Mouse (Mus musculus) WW6 (cell line): Measurements from ENCODE around the gene Cep295nl.
"Not testable (repeated sequence)": the region's sequence is repeated elsewhere in the genome, so short reads cannot be mapped to it uniquely, and the experiment has no call there.

ENCODE experiments used
- DNase-seq: peaks from one replicate; pipeline ENCODE4 v3.0.0-alpha.2; 2013; ENCODE audit warnings: low read depth, low spot score

The Cep295nl gene

DNA sequence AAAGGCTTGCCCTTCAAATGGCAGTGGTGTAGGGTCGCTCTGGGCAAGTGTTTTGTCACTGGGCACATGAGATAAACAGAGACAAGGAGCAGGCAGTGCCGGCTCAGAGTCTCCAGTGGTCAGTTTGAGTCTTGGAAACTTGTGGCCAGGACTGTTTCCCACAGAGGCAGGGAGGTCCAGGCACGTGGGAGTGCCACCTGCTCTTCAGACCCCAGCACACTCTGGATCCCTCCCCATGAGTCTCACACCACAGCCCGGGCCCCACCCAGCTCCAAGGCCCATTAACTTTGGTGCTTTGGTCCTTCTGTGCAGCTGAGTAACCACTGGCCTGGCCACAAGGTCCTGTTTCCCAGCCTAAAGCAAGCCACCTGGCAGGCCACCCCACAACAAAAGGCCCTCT lies 20.3 kb downstream of the Cep295nl start:
- DNase-seq: no peak

- DNase-seq: no peak
These were observed 20.8 kb downstream of the Cep295nl start for GRCm38 (mm10) chr11:118321500-118321899.

DNA sequence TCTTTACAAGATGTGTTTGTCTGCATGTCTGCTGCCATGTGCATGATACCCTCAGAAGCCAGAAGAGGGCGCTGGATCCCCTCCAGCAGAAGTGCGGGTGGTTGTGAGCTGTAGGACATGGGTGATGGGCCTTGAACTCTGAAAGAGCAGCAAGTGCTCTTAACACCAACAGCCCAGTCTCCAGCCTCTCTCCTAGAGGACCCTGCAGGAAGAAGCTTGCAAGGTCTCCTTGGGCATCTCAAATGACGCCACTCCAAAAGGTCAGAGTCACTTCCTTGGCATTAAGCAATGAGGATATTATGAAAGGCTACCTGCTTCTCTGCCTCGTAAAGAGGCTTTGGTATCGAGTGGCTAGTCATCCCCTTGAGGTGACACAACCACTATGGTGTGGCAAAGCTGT lies 23.6 kb downstream of the Cep295nl start:
- DNase-seq: peak; percentile 39

DNA sequence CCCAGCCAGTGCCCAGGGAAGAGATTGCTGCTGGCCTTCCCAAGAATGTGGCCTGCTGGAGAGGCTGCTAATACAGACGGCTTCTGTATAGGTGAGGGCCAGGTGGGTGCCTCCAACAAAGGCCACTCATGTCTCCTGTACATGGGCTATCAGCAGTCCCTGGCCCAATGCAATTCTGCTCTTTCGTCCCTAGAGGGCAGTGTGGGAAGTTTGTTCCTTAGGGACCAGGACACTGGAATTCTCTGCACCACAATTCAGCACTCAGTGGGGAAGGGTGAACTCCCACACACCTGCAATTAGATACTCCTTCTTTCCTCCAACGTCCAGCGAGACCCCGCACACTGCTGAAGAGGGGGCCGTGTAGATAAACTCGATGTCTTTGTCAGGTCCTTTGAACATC lies 25.2 kb downstream of the Cep295nl start:
- peak; percentile 56 for DNase-seq

DNA sequence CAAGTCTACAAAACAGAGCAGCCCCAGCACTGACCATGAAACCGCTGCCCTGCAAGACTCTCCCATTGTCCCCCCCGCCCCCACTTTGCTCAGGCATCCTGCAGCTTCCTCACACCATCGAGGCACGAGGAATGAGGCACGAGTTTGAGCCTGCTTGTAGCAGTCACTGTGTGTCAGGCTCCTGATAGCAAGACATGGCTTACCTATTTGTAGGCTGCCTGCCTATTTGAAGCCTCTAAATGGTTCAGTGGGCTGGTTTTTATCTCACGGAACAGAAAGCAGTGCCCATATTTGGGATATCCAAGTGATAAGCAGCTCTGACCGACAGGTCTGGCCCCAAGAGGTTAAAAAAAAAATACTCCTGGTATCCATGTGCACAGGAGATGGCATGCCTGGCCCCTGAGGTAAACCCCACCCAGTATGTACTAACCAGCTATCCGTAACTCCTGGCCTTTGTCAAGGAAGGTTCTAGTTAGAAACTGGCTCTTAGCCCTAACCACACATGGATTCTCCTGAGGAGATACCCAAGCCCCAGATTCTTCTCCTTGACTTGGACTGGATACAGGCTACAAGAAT lies 26.0 kb downstream of the Cep295nl start:
- no peak for DNase-seq

- DNase-seq: no peak
These were observed 30.1 kb downstream of the Cep295nl start for GRCm38 (mm10) chr11:118312132-118312723.

- not testable (repeated sequence) for DNase-seq
These were observed 34.3 kb downstream of the Cep295nl start for GRCm38 (mm10) chr11:118307962-118308361.

DNA sequence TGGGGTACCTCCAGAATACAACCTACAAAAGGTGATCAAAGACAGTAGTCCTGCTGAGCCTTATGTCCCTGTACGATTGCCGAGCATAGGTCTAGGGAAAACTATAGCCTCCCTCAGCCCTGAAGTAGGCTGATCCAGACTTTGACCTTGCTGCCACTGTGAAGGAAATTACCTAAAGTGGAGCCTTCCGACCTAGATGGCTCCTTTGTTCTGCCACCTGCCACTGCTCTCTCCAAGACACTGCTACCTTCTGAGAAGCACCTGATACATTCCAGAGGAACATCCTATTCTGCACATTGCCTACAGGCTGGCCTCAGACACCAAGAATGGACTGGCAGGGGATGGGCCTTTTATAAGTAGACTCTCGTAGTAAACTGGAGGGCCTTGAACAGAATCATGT lies 38.3 kb downstream of the Cep295nl start:
- not testable (repeated sequence) for DNase-seq

GRCm38 (mm10) chr11:118298810-118299209 lies 43.5 kb downstream of the Cep295nl start:
- no peak for DNase-seq

GRCm38 (mm10) chr11:118297967-118298366 lies 44.3 kb downstream of the Cep295nl start:
- no peak for DNase-seq

- DNase-seq: no peak
These were observed 47.3 kb downstream of the Cep295nl start for GRCm38 (mm10) chr11:118295026-118295425.

DNA sequence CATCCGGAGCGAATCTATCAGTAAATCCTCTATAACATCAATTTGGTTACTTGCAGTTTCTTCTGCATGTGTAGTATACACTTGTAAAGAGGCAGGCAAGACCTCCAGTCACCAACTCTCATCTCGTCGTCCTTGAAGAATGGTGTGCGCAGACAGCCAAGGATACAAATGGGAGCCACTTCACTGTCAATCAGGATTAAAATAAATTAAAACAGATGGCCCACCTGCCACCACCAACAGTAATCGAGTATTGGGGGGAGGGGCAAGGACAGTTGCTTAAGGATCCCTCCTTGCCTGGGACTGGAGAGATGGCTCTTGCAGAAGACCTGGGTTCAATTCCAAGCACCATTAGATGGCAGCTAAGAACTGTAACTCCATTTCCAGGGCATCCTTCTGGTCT lies 49.6 kb downstream of the Cep295nl start:
- no peak for DNase-seq

- peak; percentile 99 for DNase-seq
These were observed 52.1 kb downstream of the Cep295nl start, which contains the start of gene Usp36 for GRCm38 (mm10) chr11:118289999-118290889. Gene Usp36 (minus strand): TSS chr11:118290244.

- DNase-seq: no peak
These were observed 52.7 kb downstream of the Cep295nl start for GRCm38 (mm10) chr11:118289562-118289961.

- no peak for DNase-seq
These were observed 53.2 kb downstream of the Cep295nl start for GRCm38 (mm10) chr11:118289037-118289511.

DNA sequence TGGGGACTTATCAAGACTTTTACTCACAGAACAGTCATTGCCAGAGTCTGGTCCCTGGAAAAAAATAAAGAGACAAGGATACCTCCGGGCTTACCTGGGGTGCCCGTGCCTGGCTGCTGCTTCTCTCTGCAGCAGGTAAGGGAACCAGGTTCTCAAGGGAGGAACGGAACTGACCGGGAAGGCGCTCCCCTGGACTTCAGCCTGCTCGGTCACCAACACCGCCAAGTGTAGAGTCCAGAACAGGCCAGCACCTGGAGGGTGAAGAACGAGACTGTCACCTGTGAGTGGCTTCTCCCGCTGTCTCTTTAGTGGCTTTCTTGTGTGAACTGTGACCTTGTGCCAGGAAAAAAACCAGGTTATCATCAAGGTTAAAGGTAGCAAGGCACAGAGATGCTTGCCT lies 54.7 kb downstream of the Cep295nl start:
- no peak for DNase-seq

DNA sequence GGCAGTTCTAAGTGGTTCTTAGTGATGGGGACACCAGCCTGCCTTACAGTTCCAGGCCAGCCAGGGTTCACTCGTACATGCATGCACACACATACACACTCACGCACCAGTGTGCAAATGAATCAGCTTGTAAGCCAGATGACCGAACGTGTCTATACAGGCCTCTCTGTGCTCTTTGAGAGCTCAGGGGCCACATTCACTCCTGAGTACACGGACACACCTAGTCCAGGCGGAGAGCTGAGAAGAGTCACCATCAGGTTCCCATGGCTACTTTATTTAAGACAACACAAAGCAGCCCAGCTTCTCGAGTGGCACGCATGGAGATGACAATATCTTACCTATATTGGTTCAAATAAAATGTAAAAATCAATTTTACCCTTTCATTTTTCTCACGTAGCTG lies 55.9 kb downstream of the Cep295nl start:
- DNase-seq: no peak

- no peak for DNase-seq
These were observed 56.5 kb downstream of the Cep295nl start for GRCm38 (mm10) chr11:118285791-118286190.
